Comparison of ENCODE assay signal across 8 mouse cellular contexts in genomic region chrX:74330166-74330930, GRCm38 (mm10). TPM values are rescaled to one million over a fixed set of nuclear protein-coding genes. Genes with fewer than 3 reads are reported as not detected.
DNase-seq lines count a peak whose midpoint lies in the region; ATAC-seq lines count a peak whose summit lies in the region.

No protein-coding gene starts in this region.

- 54% methylated on average over 2 of the region's 2 CpGs for WGBS in kidney, embryonic 16.5 days
- 19% methylated on average over 2 of the region's 2 CpGs for WGBS in hindbrain, embryonic 16.5 days
- 36% methylated on average over 2 of the region's 2 CpGs for WGBS in neural tube, embryonic 15.5 days

- peak overlapping the region; percentile 46; the same call in 1 of the 2 replicates for H3K4me3 ChIP-seq in kidney, embryonic 16.5 days (ENCODE audit: low read length)
- H3K4me3 ChIP-seq in hindbrain, embryonic 16.5 days (ENCODE audit: low read length) = peak overlapping the region; percentile 55
- H3K4me3 ChIP-seq in neural tube, embryonic 15.5 days (replicated peaks) = peak overlapping the region; percentile 52

- H3K9ac ChIP-seq in kidney, embryonic 16.5 days (replicated peaks; ENCODE audit: low read length) = no peak overlapping the region
- peak overlapping the region; percentile 68 for H3K9ac ChIP-seq in hindbrain, embryonic 16.5 days (ENCODE audit: low read depth, low read length)
- peak overlapping the region; percentile 59 for H3K9ac ChIP-seq in neural tube, embryonic 15.5 days (replicated peaks)

- H3K36me3 ChIP-seq in kidney, embryonic 16.5 days (ENCODE audit: insufficient read depth, low read length) = no peaks in the 10 kb centered on the region
- H3K36me3 ChIP-seq in hindbrain, embryonic 16.5 days (ENCODE audit: control insufficient read depth, insufficient read depth, low read length) = 0 out of 2 replicates have a peak, but pooled peaks cover 2% of the 10 kb centered on the region
- H3K36me3 ChIP-seq in neural tube, embryonic 15.5 days = no peaks in the 10 kb centered on the region

- no peaks in the 10 kb centered on the region for H3K9me3 ChIP-seq in kidney, embryonic 16.5 days (ENCODE audit: low read length)
- H3K9me3 ChIP-seq in hindbrain, embryonic 16.5 days (ENCODE audit: control insufficient read depth, low read length) = no peaks in the 10 kb centered on the region
- no peaks in the 10 kb centered on the region for H3K9me3 ChIP-seq in neural tube, embryonic 15.5 days (replicated peaks)

- H3K4me1 ChIP-seq in kidney, embryonic 16.5 days (ENCODE audit: insufficient read depth, low read length) = peaks cover 14% of the 10 kb centered on the region; the same call in 1 of the 2 replicates
- H3K4me1 ChIP-seq in hindbrain, embryonic 16.5 days (ENCODE audit: control insufficient read depth, insufficient read depth, low read depth, low read length) = peaks cover 12% of the 10 kb centered on the region; the same call in 1 of the 2 replicates
- peaks cover 37% of the 10 kb centered on the region for H3K4me1 ChIP-seq in neural tube, embryonic 15.5 days

- ATAC-seq in kidney, embryonic 16.5 days (ENCODE audit: low FRiP score, low TSS enrichment) = no peak
- no peak for ATAC-seq in hindbrain, embryonic 16.5 days
- no peak for ATAC-seq in neural tube, embryonic 15.5 days (ENCODE audit: low FRiP score)

- H3K27me3 ChIP-seq in kidney, embryonic 16.5 days (ENCODE audit: insufficient read depth, low read length) = no peaks in the 10 kb centered on the region
- no peaks in the 10 kb centered on the region for H3K27me3 ChIP-seq in hindbrain, embryonic 16.5 days (replicated peaks; ENCODE audit: control insufficient read depth, insufficient read depth, low read length)
- H3K27me3 ChIP-seq in neural tube, embryonic 15.5 days (replicated peaks) = no peaks in the 10 kb centered on the region

- peak overlapping the region; percentile 56 for H3K4me2 ChIP-seq in kidney, embryonic 16.5 days (replicated peaks; ENCODE audit: low read depth, low read length)
- H3K4me2 ChIP-seq in hindbrain, embryonic 16.5 days (ENCODE audit: low read length) = peak overlapping the region; percentile 75
- peak overlapping the region; percentile 70 for H3K4me2 ChIP-seq in neural tube, embryonic 15.5 days

- no peak for DNase-seq in kidney, postnatal 4 days
- peak; percentile 46 to 64 for DNase-seq in cerebellum, postnatal 14 days
- DNase-seq in c-Kit-positive CD71-positive TER-119-positive erythroid progenitor cells, embryonic 14.5 days (ENCODE audit: low spot score) = no peak
- no peak for DNase-seq in thymus, postnatal 14 days
- DNase-seq in lung, postnatal 36 days = no peak

- H3K27ac ChIP-seq in kidney, embryonic 16.5 days (ENCODE audit: low read length) = no peak overlapping the region
- H3K27ac ChIP-seq in hindbrain, embryonic 16.5 days (ENCODE audit: low read depth, low read length) = peak overlapping the region; percentile 54
- peak overlapping the region; percentile 88 for H3K27ac ChIP-seq in neural tube, embryonic 15.5 days (replicated peaks)

RNA-seq across cellular contexts. Expression of gene Plxna3, which starts 1.5 kb away (rescaled TPM):
- polyA plus RNA-seq in kidney, embryonic 16.5 days (2015; fragmentation: Nextera tagmentation; extraction: Ambion mirVana) = 12.6 and 15.6 TPM in 2 replicates
- 38.2 and 49.4 TPM in 2 replicates for polyA plus RNA-seq in hindbrain, embryonic 16.5 days (2015; fragmentation: Nextera tagmentation; extraction: Ambion mirVana)
- polyA plus RNA-seq in neural tube, embryonic 15.5 days (2015; fragmentation: Nextera tagmentation; extraction: Ambion mirVana) = 33.8 and 41.9 TPM in 2 replicates

RNA-seq across cellular contexts. Expression of gene Fam50a, which starts 17.5 kb away (rescaled TPM):
- polyA plus RNA-seq in kidney, embryonic 16.5 days (2015; fragmentation: Nextera tagmentation; extraction: Ambion mirVana) = 69.8 and 71.4 TPM in 2 replicates
- polyA plus RNA-seq in hindbrain, embryonic 16.5 days (2015; fragmentation: Nextera tagmentation; extraction: Ambion mirVana) = 61.5 and 61.7 TPM in 2 replicates
- 60.0 and 62.1 TPM in 2 replicates for polyA plus RNA-seq in neural tube, embryonic 15.5 days (2015; fragmentation: Nextera tagmentation; extraction: Ambion mirVana)

RNA-seq across cellular contexts. Expression of gene Lage3, which starts 23.1 kb away (rescaled TPM):
- 108 and 113 TPM in 2 replicates for polyA plus RNA-seq in kidney, embryonic 16.5 days (2015; fragmentation: Nextera tagmentation; extraction: Ambion mirVana)
- polyA plus RNA-seq in hindbrain, embryonic 16.5 days (2015; fragmentation: Nextera tagmentation; extraction: Ambion mirVana) = 69.7 and 78.4 TPM in 2 replicates
- polyA plus RNA-seq in neural tube, embryonic 15.5 days (2015; fragmentation: Nextera tagmentation; extraction: Ambion mirVana) = 77.5 and 86.0 TPM in 2 replicates

RNA-seq across cellular contexts. Expression of gene Gdi1, which starts 25.6 kb away (rescaled TPM):
- polyA plus RNA-seq in kidney, embryonic 16.5 days (2015; fragmentation: Nextera tagmentation; extraction: Ambion mirVana) = 219 and 243 TPM in 2 replicates
- polyA plus RNA-seq in hindbrain, embryonic 16.5 days (2015; fragmentation: Nextera tagmentation; extraction: Ambion mirVana) = 978 and 991 TPM in 2 replicates
- 798 and 909 TPM in 2 replicates for polyA plus RNA-seq in neural tube, embryonic 15.5 days (2015; fragmentation: Nextera tagmentation; extraction: Ambion mirVana)

RNA-seq across cellular contexts. Expression of gene Atp6ap1, which starts 33.5 kb away (rescaled TPM):
- 175 and 180 TPM in 2 replicates for polyA plus RNA-seq in kidney, embryonic 16.5 days (2015; fragmentation: Nextera tagmentation; extraction: Ambion mirVana)
- polyA plus RNA-seq in hindbrain, embryonic 16.5 days (2015; fragmentation: Nextera tagmentation; extraction: Ambion mirVana) = 331 and 347 TPM in 2 replicates
- 283 and 302 TPM in 2 replicates for polyA plus RNA-seq in neural tube, embryonic 15.5 days (2015; fragmentation: Nextera tagmentation; extraction: Ambion mirVana)

Comparison
In these comparisons a context has a peak if more than half of its experiments do, and no peak if none do; other contexts are left out.
1. DNase-seq: peak in cerebellum, postnatal 14 days (2 of 2); none in kidney, postnatal 4 days (0 of 2), c-Kit-positive CD71-positive TER-119-positive erythroid progenitor cells, embryonic 14.5 days (single experiment), thymus, postnatal 14 days (single experiment) and lung, postnatal 36 days (single experiment).
2. Peak in every context shown above with its lines, with median percentiles within 50 percentile points of each other: H3K4me2 ChIP-seq and H3K4me3 ChIP-seq.